Mouse (Mus musculus) CH12.LX (cell line): ENCODE data around the gene Ang5.

Experiments used
- CTCF ChIP-seq, 2 experiments: IDR thresholded peaks in 1 of 2; conservative IDR thresholded peaks in 1 of 2; 2 replicates each; pipeline ENCODE4 v1.5.1; 2011 to 2012; ENCODE audit warnings: low read depth in 2 of 2, low read length in 2 of 2, improper control_type of control experiment in 1 of 2, inconsistent platforms in 1 of 2, mild to moderate bottlenecking in 1 of 2, moderate library complexity in 1 of 2
- E2F4 ChIP-seq: IDR thresholded peaks from 2 replicates; pipeline ENCODE4 v1.6.1; 2011; ENCODE audit warnings: low read depth, low read length, improper control_type of control experiment; ENCODE audit not compliant: insufficient replicate concordance
- EP300 ChIP-seq: IDR thresholded peaks from 2 replicates; pipeline ENCODE4 v1.6.1; 2011; ENCODE audit warnings: low read length, improper control_type of control experiment
- HCFC1 ChIP-seq: IDR thresholded peaks from 2 replicates; pipeline ENCODE4 v1.6.1; 2012; ENCODE audit warnings: low read depth, mild to moderate bottlenecking, inconsistent platforms, low read length, improper control_type of control experiment
- IRF4 ChIP-seq: IDR thresholded peaks from 2 replicates; pipeline ENCODE4 v1.6.1; 2014; ENCODE audit warnings: low read depth, mild to moderate bottlenecking, inconsistent platforms, low read length, improper control_type of control experiment
- MYC ChIP-seq: IDR thresholded peaks from 2 replicates; pipeline ENCODE4 v1.6.1; 2011; ENCODE audit warnings: low read depth, mild to moderate bottlenecking, improper control_type of control experiment, low read length
- POLR2A ChIP-seq: IDR thresholded peaks from 2 replicates; pipeline ENCODE4 v1.6.1; 2011; ENCODE audit warnings: low read depth, mild to moderate bottlenecking, improper control_type of control experiment, low read length
- POLR2AphosphoS2 ChIP-seq: IDR thresholded peaks from 2 replicates; pipeline ENCODE4 v1.6.1; 2011; ENCODE audit warnings: low read depth, low read length, improper control_type of control experiment
- SIN3A ChIP-seq: IDR thresholded peaks from 2 replicates; pipeline ENCODE4 v1.6.1; 2012; ENCODE audit warnings: low read length, improper control_type of control experiment, inconsistent platforms
- TBP ChIP-seq: conservative IDR thresholded peaks from 2 replicates; pipeline ENCODE4 v1.6.1; 2011; ENCODE audit warnings: low read depth, low read length, improper control_type of control experiment
- UBTF ChIP-seq: IDR thresholded peaks from 2 replicates; pipeline ENCODE4 v1.6.1; 2012; ENCODE audit warnings: low read depth, mild to moderate bottlenecking, inconsistent platforms, low read length, improper control_type of control experiment, moderate library complexity
- ZC3H11A ChIP-seq: IDR thresholded peaks from 2 replicates; pipeline ENCODE4 v1.6.1; 2012; ENCODE audit warnings: low read depth, mild to moderate bottlenecking, inconsistent platforms, low read length, improper control_type of control experiment
- ZNF384 ChIP-seq: IDR thresholded peaks from 2 replicates; pipeline ENCODE4 v1.6.1; 2012; ENCODE audit warnings: low read depth, low read length, improper control_type of control experiment, inconsistent platforms

DNA sequence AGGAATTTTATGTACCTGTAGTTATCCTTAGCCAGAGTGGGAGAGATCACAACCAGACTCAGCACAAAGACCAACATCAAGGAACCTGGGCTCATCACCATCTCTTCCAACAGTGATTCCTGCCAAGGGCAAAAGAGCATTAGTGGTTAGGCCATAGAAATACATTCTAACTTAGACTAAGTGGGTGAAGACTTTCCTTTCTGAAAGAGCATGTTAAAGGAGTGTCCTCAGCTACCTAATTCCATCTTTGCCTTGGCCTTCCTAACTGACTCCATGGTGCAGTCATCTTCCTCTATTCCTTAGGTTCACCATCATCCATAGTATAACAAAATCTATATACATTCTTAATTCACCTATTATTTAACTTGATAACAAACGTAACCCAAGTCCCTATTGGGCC is 45.3 kb downstream of the Ang5 start, which contains the start of gene Ang6:
- TF ChIP-seq CTCF (conservative IDR thresholded peaks at IDR 0.05 in 1 of 2, IDR thresholded peaks at IDR 0.05 in 1 of 2; ENCODE audit: low read depth in 2 of 2, low read length in 2 of 2) (no peak), TBP (no peak), SIN3A (no peak), HCFC1 (no peak), ZC3H11A (no peak), EP300 (no peak), POLR2A (no peak), E2F4 (no peak), POLR2AphosphoS2 (no peak), MYC (no peak), ZNF384 (no peak), IRF4 (no peak), UBTF (no peak)
